Mouse (Mus musculus): ENCODE data around the gene Nod2. TPM values are rescaled to one million over a fixed set of nuclear protein-coding genes. Genes with fewer than 3 reads are reported as not detected.

Nod2 gene
- polyA plus RNA-seq (2014; fragmentation: Nextera tagmentation; extraction: Ambion mirVana), result 0.11 and 0.15 TPM in 2 replicates

GRCm38 (mm10) chr8:88646837-88647778 is at the start of gene Nod2:
Gene Nod2 (plus strand): TSS chr8:88647315.
- no peaks in the 10 kb centered on the region for H3K9me3 ChIP-seq (ENCODE audit: control insufficient read depth, low read length)
- WGBS, result 9% methylated on average over 33 of the region's 33 CpGs
- peak within 1 kb of the TSS; percentile 55 for H3K9ac ChIP-seq (ENCODE audit: low read depth, low read length)
- peak within 1 kb of the TSS; percentile 73 for H3K4me2 ChIP-seq (replicated peaks; ENCODE audit: low read depth, low read length)
- H3K4me1 ChIP-seq (ENCODE audit: control insufficient read depth, insufficient read depth, low read length), result peaks cover 4% of the 10 kb centered on the region; the same call in 1 of the 2 replicates
- no peaks in the 10 kb centered on the region for H3K36me3 ChIP-seq (ENCODE audit: control insufficient read depth, insufficient read depth, low read length)
- no peak within 1 kb of the TSS for H3K27ac ChIP-seq (ENCODE audit: low read depth, low read length)
- ATAC-seq (ENCODE audit: low FRiP score, low TSS enrichment), result peak; percentile 93
- peak within 1 kb of the TSS; percentile 40 for H3K4me3 ChIP-seq (ENCODE audit: low read length)
- no peaks in the 10 kb centered on the region; the same call in 1 of the 2 replicates for H3K27me3 ChIP-seq (ENCODE audit: control insufficient read depth, insufficient read depth, low read length)

GRCm38 (mm10) chr8:88598578-88598977 is 48.5 kb upstream of the Nod2 start:
- ATAC-seq (ENCODE audit: low FRiP score, low TSS enrichment), result no peak

GRCm38 (mm10) chr8:88599491-88599890 is 47.6 kb upstream of the Nod2 start:
- Histone ChIP-seq H3K4me3 (ENCODE audit: low read length) (no peak overlapping the region), H3K4me2 (replicated peaks; ENCODE audit: low read depth, low read length) (no peak overlapping the region), H3K27ac (ENCODE audit: low read depth, low read length) (no peak overlapping the region), H3K9me3 (ENCODE audit: control insufficient read depth, low read length) (peaks cover 7% of the 10 kb centered on the region; the same call in 1 of the 2 replicates), H3K4me1 (ENCODE audit: control insufficient read depth, insufficient read depth, low read length) (peaks cover 8% of the 10 kb centered on the region), H3K27me3 (ENCODE audit: control insufficient read depth, insufficient read depth, low read length) (no peaks in the 10 kb centered on the region), H3K36me3 (ENCODE audit: control insufficient read depth, insufficient read depth, low read length) (no peaks in the 10 kb centered on the region), H3K9ac (ENCODE audit: low read depth, low read length) (no peak overlapping the region)
- ATAC-seq (ENCODE audit: low FRiP score, low TSS enrichment), result no peak
- WGBS, result 84% methylated on average over 7 of the region's 7 CpGs

More at GRCm38 (mm10) chr8:88598578-88598977, 48.5 kb upstream of the Nod2 start:
- Histone ChIP-seq H3K4me3 (ENCODE audit: low read length) (no peak overlapping the region), H3K9me3 (ENCODE audit: control insufficient read depth, low read length) (peaks cover 7% of the 10 kb centered on the region; the same call in 1 of the 2 replicates), H3K4me2 (replicated peaks; ENCODE audit: low read depth, low read length) (no peak overlapping the region), H3K36me3 (ENCODE audit: control insufficient read depth, insufficient read depth, low read length) (no peaks in the 10 kb centered on the region), H3K4me1 (ENCODE audit: control insufficient read depth, insufficient read depth, low read length) (peaks cover 4% of the 10 kb centered on the region; the same call in 1 of the 2 replicates), H3K27me3 (ENCODE audit: control insufficient read depth, insufficient read depth, low read length) (no peaks in the 10 kb centered on the region), H3K9ac (ENCODE audit: low read depth, low read length) (no peak overlapping the region), H3K27ac (ENCODE audit: low read depth, low read length) (no peak overlapping the region)
- 59% methylated on average over 5 of the region's 5 CpGs for WGBS

GRCm38 (mm10) chr8:88603446-88603989 is 43.6 kb upstream of the Nod2 start:
- H3K27ac ChIP-seq (ENCODE audit: low read depth, low read length), result peak overlapping the region; percentile 71; the same call in 1 of the 2 replicates
- no peaks in the 10 kb centered on the region for H3K36me3 ChIP-seq (ENCODE audit: control insufficient read depth, insufficient read depth, low read length)
- H3K4me2 ChIP-seq (replicated peaks; ENCODE audit: low read depth, low read length), result peak overlapping the region; percentile 42
- H3K4me1 ChIP-seq (ENCODE audit: control insufficient read depth, insufficient read depth, low read length), result peaks cover 20% of the 10 kb centered on the region
- 4% methylated on average over 10 of the region's 10 CpGs for WGBS
- no peaks in the 10 kb centered on the region for H3K27me3 ChIP-seq (ENCODE audit: control insufficient read depth, insufficient read depth, low read length)
- peak overlapping the region; percentile 20 for H3K4me3 ChIP-seq (ENCODE audit: low read length)
- H3K9me3 ChIP-seq (ENCODE audit: control insufficient read depth, low read length), result peaks cover 7% of the 10 kb centered on the region; the same call in 1 of the 2 replicates
- peak overlapping the region; percentile 24; the same call in 1 of the 2 replicates for H3K9ac ChIP-seq (ENCODE audit: low read depth, low read length)
- ATAC-seq (ENCODE audit: low FRiP score, low TSS enrichment), result peak; percentile 8

- peaks cover 22% of the 10 kb centered on the region for H3K4me1 ChIP-seq (ENCODE audit: control insufficient read depth, insufficient read depth, low read length)
- H3K4me2 ChIP-seq (replicated peaks; ENCODE audit: low read depth, low read length), result peak overlapping the region; percentile 42
- H3K36me3 ChIP-seq (ENCODE audit: control insufficient read depth, insufficient read depth, low read length), result no peaks in the 10 kb centered on the region
- H3K27ac ChIP-seq (ENCODE audit: low read depth, low read length), result peak overlapping the region; percentile 71; the same call in 1 of the 2 replicates
- peak overlapping the region; percentile 24; the same call in 1 of the 2 replicates for H3K9ac ChIP-seq (ENCODE audit: low read depth, low read length)
- peak; percentile 92 for ATAC-seq (ENCODE audit: low FRiP score, low TSS enrichment)
- peak overlapping the region; percentile 20 for H3K4me3 ChIP-seq (ENCODE audit: low read length)
- H3K27me3 ChIP-seq (ENCODE audit: control insufficient read depth, insufficient read depth, low read length), result no peaks in the 10 kb centered on the region
- peaks cover 7% of the 10 kb centered on the region; the same call in 1 of the 2 replicates for H3K9me3 ChIP-seq (ENCODE audit: control insufficient read depth, low read length)
- WGBS, result 4% methylated on average over 20 of the region's 20 CpGs
These were observed 42.8 kb upstream of the Nod2 start for GRCm38 (mm10) chr8:88604065-88605038.

- Histone ChIP-seq H3K4me1 (ENCODE audit: control insufficient read depth, insufficient read depth, low read length) (peaks cover 22% of the 10 kb centered on the region), H3K4me2 (replicated peaks; ENCODE audit: low read depth, low read length) (no peak overlapping the region), H3K9me3 (ENCODE audit: control insufficient read depth, low read length) (peaks cover 7% of the 10 kb centered on the region; the same call in 1 of the 2 replicates), H3K27me3 (ENCODE audit: control insufficient read depth, insufficient read depth, low read length) (no peaks in the 10 kb centered on the region), H3K27ac (ENCODE audit: low read depth, low read length) (no peak overlapping the region), H3K9ac (ENCODE audit: low read depth, low read length) (no peak overlapping the region), H3K36me3 (ENCODE audit: control insufficient read depth, insufficient read depth, low read length) (no peaks in the 10 kb centered on the region), H3K4me3 (ENCODE audit: low read length) (no peak overlapping the region)
- WGBS, result 36% methylated on average over 13 of the region's 13 CpGs
- ATAC-seq (ENCODE audit: low FRiP score, low TSS enrichment), result no peak
These were observed 41.6 kb upstream of the Nod2 start for GRCm38 (mm10) chr8:88605361-88606040.

GRCm38 (mm10) chr8:88609036-88609435 is 38.1 kb upstream of the Nod2 start:
- H3K4me2 ChIP-seq (replicated peaks; ENCODE audit: low read depth, low read length), result no peak overlapping the region
- H3K27me3 ChIP-seq (ENCODE audit: control insufficient read depth, insufficient read depth, low read length), result no peaks in the 10 kb centered on the region
- WGBS, result 82% methylated on average over 8 of the region's 8 CpGs
- no peaks in the 10 kb centered on the region for H3K36me3 ChIP-seq (ENCODE audit: control insufficient read depth, insufficient read depth, low read length)
- no peak overlapping the region for H3K27ac ChIP-seq (ENCODE audit: low read depth, low read length)
- no peak overlapping the region for H3K4me3 ChIP-seq (ENCODE audit: low read length)
- H3K9me3 ChIP-seq (ENCODE audit: control insufficient read depth, low read length), result no peaks in the 10 kb centered on the region
- H3K4me1 ChIP-seq (ENCODE audit: control insufficient read depth, insufficient read depth, low read length), result peaks cover 14% of the 10 kb centered on the region
- H3K9ac ChIP-seq (ENCODE audit: low read depth, low read length), result no peak overlapping the region
- no peak for ATAC-seq (ENCODE audit: low FRiP score, low TSS enrichment)

- Histone ChIP-seq H3K4me1 (ENCODE audit: control insufficient read depth, insufficient read depth, low read length) (peaks cover 7% of the 10 kb centered on the region; the same call in 1 of the 2 replicates), H3K36me3 (ENCODE audit: control insufficient read depth, insufficient read depth, low read length) (no peaks in the 10 kb centered on the region), H3K27me3 (ENCODE audit: control insufficient read depth, insufficient read depth, low read length) (no peaks in the 10 kb centered on the region), H3K27ac (ENCODE audit: low read depth, low read length) (no peak overlapping the region), H3K9ac (ENCODE audit: low read depth, low read length) (no peak overlapping the region), H3K4me3 (ENCODE audit: low read length) (no peak overlapping the region), H3K4me2 (replicated peaks; ENCODE audit: low read depth, low read length) (no peak overlapping the region), H3K9me3 (ENCODE audit: control insufficient read depth, low read length) (no peaks in the 10 kb centered on the region)
- 63% methylated on average over 6 of the region's 6 CpGs for WGBS
- no peak for ATAC-seq (ENCODE audit: low FRiP score, low TSS enrichment)
These were observed 36.8 kb upstream of the Nod2 start for GRCm38 (mm10) chr8:88610271-88610670.
